Mouse (Mus musculus): ENCODE results near the gene Terb1. TPM values are rescaled to one million over a fixed set of nuclear protein-coding genes. Genes with fewer than 3 reads are reported as not detected.

The Terb1 gene
- polyA plus RNA-seq, 1 experiment from 2014 or later, result 0.10 TPM

- H3K36me3 ChIP-seq (ENCODE audit: control insufficient read depth, insufficient read depth, low read length), result peaks cover 17% of the 10 kb centered on the region
- H3K27me3 ChIP-seq (ENCODE audit: control insufficient read depth, insufficient read depth, low read depth, low read length), result no peaks in the 10 kb centered on the region
- peak within 1 kb of the TSS; percentile 91 for H3K27ac ChIP-seq (ENCODE audit: low read length)
- peaks cover 12% of the 10 kb centered on the region for H3K4me1 ChIP-seq (replicated peaks; ENCODE audit: control insufficient read depth, insufficient read depth, low read length)
- H3K9me3 ChIP-seq (ENCODE audit: control insufficient read depth, low read length), result no peaks in the 10 kb centered on the region
- H3K4me2 ChIP-seq (ENCODE audit: low read depth, low read length), result peak within 1 kb of the TSS; percentile 87
- ATAC-seq (ENCODE audit: low read depth), result peak; percentile 87
- WGBS, result under 1% methylated on average over 75 of the region's 75 CpGs
- H3K9ac ChIP-seq (ENCODE audit: low read length), result peak within 1 kb of the TSS; percentile 95
- H3K4me3 ChIP-seq (ENCODE audit: low read length), result peak within 1 kb of the TSS; percentile 95
Observed at GRCm38 (mm10) chr8:104442299-104443124, 67.2 kb downstream of the Terb1 start, which contains the start of gene Dync1li2. TSS of gene Dync1li2 (minus strand) at chr8:104443047.

DNA sequence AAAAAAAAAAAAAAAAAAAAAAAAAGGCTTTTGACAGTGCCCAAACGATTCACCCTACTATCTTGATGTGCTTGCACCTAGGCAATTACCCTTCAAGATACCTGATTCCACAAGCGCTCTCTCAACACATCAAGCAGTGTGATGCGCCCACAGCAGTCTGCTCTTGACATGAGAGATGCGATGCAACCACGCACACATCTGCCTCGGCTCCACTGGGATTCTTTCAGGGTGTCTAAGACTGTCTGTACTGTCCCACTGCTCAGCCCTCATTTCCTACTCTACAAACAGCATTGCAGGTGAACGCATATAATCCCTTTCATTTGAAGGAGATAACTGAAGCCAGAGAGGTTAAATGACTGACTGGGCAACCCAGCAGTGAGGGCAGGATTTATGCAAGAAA is 68.1 kb downstream of the Terb1 start:
- peaks cover 26% of the 10 kb centered on the region for H3K36me3 ChIP-seq (ENCODE audit: control insufficient read depth, insufficient read depth, low read length)
- peak overlapping the region; percentile 95 for H3K9ac ChIP-seq (ENCODE audit: low read length)
- H3K4me2 ChIP-seq (ENCODE audit: low read depth, low read length), result peak overlapping the region; percentile 87
- no peak overlapping the region for H3K27ac ChIP-seq (ENCODE audit: low read length)
- H3K27me3 ChIP-seq (ENCODE audit: control insufficient read depth, insufficient read depth, low read depth, low read length), result no peaks in the 10 kb centered on the region
- peaks cover 14% of the 10 kb centered on the region for H3K4me1 ChIP-seq (replicated peaks; ENCODE audit: control insufficient read depth, insufficient read depth, low read length)
- 48% methylated on average over 7 of the region's 7 CpGs for WGBS
- H3K9me3 ChIP-seq (ENCODE audit: control insufficient read depth, low read length), result no peaks in the 10 kb centered on the region
- peak overlapping the region; percentile 95 for H3K4me3 ChIP-seq (ENCODE audit: low read length)
- ATAC-seq (ENCODE audit: low read depth), result no peak

- no peak overlapping the region for H3K4me2 ChIP-seq (ENCODE audit: low read depth, low read length)
- no peak for ATAC-seq (ENCODE audit: low read depth)
- H3K27me3 ChIP-seq (ENCODE audit: control insufficient read depth, insufficient read depth, low read depth, low read length), result no peaks in the 10 kb centered on the region
- H3K9ac ChIP-seq (ENCODE audit: low read length), result no peak overlapping the region
- no peak overlapping the region for H3K27ac ChIP-seq (ENCODE audit: low read length)
- 92% methylated on average over 8 of the region's 8 CpGs for WGBS
- H3K4me3 ChIP-seq (ENCODE audit: low read length), result no peak overlapping the region
- H3K4me1 ChIP-seq (replicated peaks; ENCODE audit: control insufficient read depth, insufficient read depth, low read length), result peaks cover 26% of the 10 kb centered on the region
- H3K9me3 ChIP-seq (ENCODE audit: control insufficient read depth, low read length), result no peaks in the 10 kb centered on the region
- H3K36me3 ChIP-seq (ENCODE audit: control insufficient read depth, insufficient read depth, low read length), result peaks cover 32% of the 10 kb centered on the region
Observed at GRCm38 (mm10) chr8:104439461-104439860, 70.2 kb downstream of the Terb1 start.

DNA sequence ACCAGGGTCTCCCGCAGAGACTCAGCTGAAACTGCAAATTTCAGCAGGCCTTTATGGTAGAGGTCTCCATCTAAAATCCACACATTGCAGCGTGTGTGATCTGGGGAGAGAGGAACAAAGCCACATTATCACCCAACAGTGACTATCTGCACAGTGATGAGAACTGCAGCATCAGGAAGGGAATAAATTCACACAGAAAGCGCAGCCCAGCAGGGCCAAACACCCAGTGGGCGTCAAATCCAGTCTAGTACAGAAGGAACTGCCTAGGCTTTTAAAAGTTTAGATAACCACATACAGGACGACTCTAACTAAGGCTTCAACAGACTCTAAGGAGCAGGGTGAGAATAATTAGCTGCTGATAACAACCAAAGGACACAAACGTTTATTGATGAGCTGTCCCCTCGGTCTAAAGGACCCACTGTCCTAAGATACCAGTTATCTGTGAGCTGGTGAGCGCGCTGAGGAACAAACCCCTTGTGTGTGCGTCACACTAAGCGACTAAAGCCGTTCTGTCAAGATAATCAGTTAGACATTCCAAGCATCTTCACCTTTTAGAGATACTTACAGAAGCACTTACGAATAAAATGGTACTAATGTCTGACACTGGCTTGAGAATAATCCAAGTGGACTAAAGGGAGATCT is 72.1 kb downstream of the Terb1 start:
- H3K36me3 ChIP-seq (ENCODE audit: control insufficient read depth, insufficient read depth, low read length), result peaks cover 41% of the 10 kb centered on the region
- H3K9me3 ChIP-seq (ENCODE audit: control insufficient read depth, low read length), result no peaks in the 10 kb centered on the region
- H3K27ac ChIP-seq (ENCODE audit: low read length), result no peak overlapping the region
- H3K4me3 ChIP-seq (ENCODE audit: low read length), result no peak overlapping the region
- H3K4me1 ChIP-seq (replicated peaks; ENCODE audit: control insufficient read depth, insufficient read depth, low read length), result peaks cover 26% of the 10 kb centered on the region
- no peak overlapping the region for H3K4me2 ChIP-seq (ENCODE audit: low read depth, low read length)
- WGBS, result 87% methylated on average over 13 of the region's 13 CpGs
- H3K27me3 ChIP-seq (ENCODE audit: control insufficient read depth, insufficient read depth, low read depth, low read length), result no peaks in the 10 kb centered on the region
- no peak for ATAC-seq (ENCODE audit: low read depth)
- H3K9ac ChIP-seq (ENCODE audit: low read length), result no peak overlapping the region

DNA sequence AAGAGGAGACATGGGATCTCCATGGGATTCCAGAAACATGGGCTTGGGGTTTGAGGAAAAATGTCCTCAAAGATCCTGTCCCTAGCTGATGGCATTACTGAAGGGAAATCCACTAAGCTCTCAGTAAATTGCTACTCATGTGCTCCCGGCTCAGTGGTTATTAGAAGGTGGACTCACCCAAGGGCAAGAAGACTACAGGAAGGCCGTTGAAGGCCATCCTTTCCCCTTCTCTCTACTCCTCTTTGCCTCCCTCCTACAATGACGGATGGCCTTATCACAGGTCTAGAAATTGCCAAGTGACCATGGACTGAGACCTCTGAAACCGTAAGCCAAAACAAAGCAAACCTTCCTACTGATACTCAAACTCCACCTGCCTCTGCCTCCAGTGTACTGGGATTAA is 73.1 kb downstream of the Terb1 start:
- H3K27ac ChIP-seq (ENCODE audit: low read length), result peak overlapping the region; percentile 84
- 82% methylated on average over 4 of the region's 4 CpGs for WGBS
- H3K9me3 ChIP-seq (ENCODE audit: control insufficient read depth, low read length), result no peaks in the 10 kb centered on the region
- H3K4me1 ChIP-seq (replicated peaks; ENCODE audit: control insufficient read depth, insufficient read depth, low read length), result peaks cover 22% of the 10 kb centered on the region
- no peak overlapping the region for H3K4me2 ChIP-seq (ENCODE audit: low read depth, low read length)
- no peak overlapping the region for H3K4me3 ChIP-seq (ENCODE audit: low read length)
- peak overlapping the region; percentile 39; the same call in 1 of the 2 replicates for H3K9ac ChIP-seq (ENCODE audit: low read length)
- no peak for ATAC-seq (ENCODE audit: low read depth)
- no peaks in the 10 kb centered on the region for H3K27me3 ChIP-seq (ENCODE audit: control insufficient read depth, insufficient read depth, low read depth, low read length)
- peaks cover 48% of the 10 kb centered on the region for H3K36me3 ChIP-seq (ENCODE audit: control insufficient read depth, insufficient read depth, low read length)

- Histone ChIP-seq H3K27ac (ENCODE audit: low read length) (peak overlapping the region; percentile 84), H3K9ac (ENCODE audit: low read length) (no peak overlapping the region), H3K4me1 (replicated peaks; ENCODE audit: control insufficient read depth, insufficient read depth, low read length) (peaks cover 17% of the 10 kb centered on the region), H3K4me3 (ENCODE audit: low read length) (no peak overlapping the region), H3K4me2 (ENCODE audit: low read depth, low read length) (no peak overlapping the region), H3K36me3 (ENCODE audit: control insufficient read depth, insufficient read depth, low read length) (peaks cover 53% of the 10 kb centered on the region), H3K27me3 (ENCODE audit: control insufficient read depth, insufficient read depth, low read depth, low read length) (no peaks in the 10 kb centered on the region), H3K9me3 (ENCODE audit: control insufficient read depth, low read length) (no peaks in the 10 kb centered on the region)
- 19% methylated on average over 12 of the region's 12 CpGs for WGBS
- ATAC-seq (ENCODE audit: low read depth), result peak; percentile 96
Observed at GRCm38 (mm10) chr8:104436038-104436437, 73.7 kb downstream of the Terb1 start.

DNA sequence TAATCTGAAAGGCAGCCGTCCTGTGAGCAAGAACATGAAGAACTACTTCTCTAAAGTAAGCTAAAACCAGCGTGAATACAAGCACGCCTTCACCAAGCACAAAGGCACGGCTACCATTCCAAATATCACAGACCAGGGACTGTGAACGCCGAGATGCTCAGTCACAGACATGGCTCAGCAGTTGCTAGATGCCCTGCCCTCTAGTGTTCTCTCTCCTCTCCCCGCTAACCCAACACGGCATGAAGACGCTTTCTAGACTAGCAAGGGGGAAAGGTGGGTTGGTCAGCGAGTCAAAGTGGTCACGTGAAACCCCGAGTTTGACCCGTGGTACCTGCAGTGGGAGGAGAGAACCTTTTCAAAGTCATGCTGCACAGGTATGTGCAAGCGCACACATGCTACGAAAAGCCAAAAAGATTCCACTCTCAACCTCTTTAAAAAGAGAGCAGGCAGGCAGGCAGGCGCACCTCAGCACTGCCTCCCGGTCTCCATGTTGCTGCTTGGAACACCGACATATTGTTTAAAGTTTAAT is 74.8 kb downstream of the Terb1 start:
- no peaks in the 10 kb centered on the region for H3K27me3 ChIP-seq (ENCODE audit: control insufficient read depth, insufficient read depth, low read depth, low read length)
- no peaks in the 10 kb centered on the region for H3K9me3 ChIP-seq (ENCODE audit: control insufficient read depth, low read length)
- peaks cover 14% of the 10 kb centered on the region for H3K4me1 ChIP-seq (replicated peaks; ENCODE audit: control insufficient read depth, insufficient read depth, low read length)
- WGBS, result 82% methylated on average over 18 of the region's 18 CpGs
- no peak overlapping the region for H3K4me2 ChIP-seq (ENCODE audit: low read depth, low read length)
- H3K4me3 ChIP-seq (ENCODE audit: low read length), result no peak overlapping the region
- no peak overlapping the region for H3K9ac ChIP-seq (ENCODE audit: low read length)
- H3K36me3 ChIP-seq (ENCODE audit: control insufficient read depth, insufficient read depth, low read length), result peaks cover 64% of the 10 kb centered on the region
- ATAC-seq (ENCODE audit: low read depth), result no peak
- H3K27ac ChIP-seq (ENCODE audit: low read length), result no peak overlapping the region

GRCm38 (mm10) chr8:104434275-104434674 is 75.4 kb downstream of the Terb1 start:
- 75% methylated on average over 4 of the region's 4 CpGs for WGBS

GRCm38 (mm10) chr8:104433191-104433842 is 76.4 kb downstream of the Terb1 start:
- Histone ChIP-seq H3K9ac (ENCODE audit: low read length) (no peak overlapping the region), H3K27ac (ENCODE audit: low read length) (no peak overlapping the region), H3K27me3 (ENCODE audit: control insufficient read depth, insufficient read depth, low read depth, low read length) (no peaks in the 10 kb centered on the region), H3K36me3 (ENCODE audit: control insufficient read depth, insufficient read depth, low read length) (peaks cover 66% of the 10 kb centered on the region), H3K9me3 (ENCODE audit: control insufficient read depth, low read length) (no peaks in the 10 kb centered on the region), H3K4me2 (ENCODE audit: low read depth, low read length) (no peak overlapping the region), H3K4me1 (replicated peaks; ENCODE audit: control insufficient read depth, insufficient read depth, low read length) (peaks cover 14% of the 10 kb centered on the region), H3K4me3 (ENCODE audit: low read length) (no peak overlapping the region)
- 91% methylated on average over 5 of the region's 5 CpGs for WGBS
- no peak for ATAC-seq (ENCODE audit: low read depth)

More at GRCm38 (mm10) chr8:104434275-104434674, 75.4 kb downstream of the Terb1 start:
- Histone ChIP-seq H3K27me3 (ENCODE audit: control insufficient read depth, insufficient read depth, low read depth, low read length) (no peaks in the 10 kb centered on the region), H3K36me3 (ENCODE audit: control insufficient read depth, insufficient read depth, low read length) (peaks cover 66% of the 10 kb centered on the region), H3K9me3 (ENCODE audit: control insufficient read depth, low read length) (no peaks in the 10 kb centered on the region), H3K27ac (ENCODE audit: low read length) (no peak overlapping the region), H3K4me3 (ENCODE audit: low read length) (no peak overlapping the region), H3K4me2 (ENCODE audit: low read depth, low read length) (no peak overlapping the region), H3K9ac (ENCODE audit: low read length) (no peak overlapping the region), H3K4me1 (replicated peaks; ENCODE audit: control insufficient read depth, insufficient read depth, low read length) (peaks cover 14% of the 10 kb centered on the region)
- no peak for ATAC-seq (ENCODE audit: low read depth)
